Mouse (Mus musculus) G1E (cell line): Measurements from ENCODE around the gene Map3k3.

ENCODE experiments used
- CTCF ChIP-seq: IDR thresholded peaks from 2 replicates; pipeline ENCODE4 v1.5.1; 2012; ENCODE audit warnings: low read depth, low read length, inconsistent platforms, mixed read lengths
- GATA2 ChIP-seq: IDR thresholded peaks from 2 replicates; pipeline ENCODE4 v1.6.1; 2012; ENCODE audit warnings: low read depth, low read length, inconsistent platforms, borderline replicate concordance
- POLR2AphosphoS5 ChIP-seq: IDR thresholded peaks from 2 replicates; pipeline ENCODE4 v1.6.1; 2012; ENCODE audit warnings: low read depth, low read length, inconsistent platforms; ENCODE audit not compliant: insufficient replicate concordance
- TAL1 ChIP-seq: conservative IDR thresholded peaks from 2 replicates; pipeline ENCODE4 v1.6.1; 2012; ENCODE audit warnings: low read depth, low read length, inconsistent platforms, mixed read lengths

- TF ChIP-seq CTCF (no peak), POLR2AphosphoS5 (no peak), GATA2 (no peak), TAL1 (no peak)
Observed at GRCm38 (mm10) chr11:106060549-106060948, 23.9 kb upstream of the Map3k3 start.
